Mouse (Mus musculus) hindbrain, embryonic 14.5 days (tissue): ENCODE results near the gene Defb10. TPM values are rescaled to one million over a fixed set of nuclear protein-coding genes. Genes with fewer than 3 reads are reported as not detected.
A peak's percentile ranks its signal among the peaks of the same experiment; 100 is the strongest.
"Not testable (repeated sequence)": the region's sequence is repeated elsewhere in the genome, so short reads cannot be mapped to it uniquely, and the experiment has no call there.

Experiments
- ATAC-seq: fragments of 200-750 bp; cut with Nextera tagmentation; 2 replicates; pipeline ENCODE4 v1.8.0; 2017; ENCODE audit warnings: moderate number of reproducible peaks, mild to moderate bottlenecking, moderate TSS enrichment, moderate library complexity; ENCODE audit not compliant: low FRiP score
- DNase-seq: peaks from one replicate; pipeline ENCODE4 v3.0.0-alpha.2; 2015; ENCODE audit warnings: low spot score
- H3K27ac ChIP-seq: fragments of 300-500 bp; sonication (generic); 2 replicates; pipeline ENCODE4 v1.5.1; 2014; ENCODE audit warnings: mild to moderate bottlenecking, moderate library complexity
- H3K27me3 ChIP-seq: fragments of 300-500 bp; sonication (generic); 2 replicates; pipeline ENCODE4 v1.6.1; 2014; ENCODE audit warnings: mild to moderate bottlenecking, low read length, mixed read lengths; ENCODE audit not compliant: control insufficient read depth, insufficient read depth
- H3K36me3 ChIP-seq: fragments of 300-500 bp; sonication (generic); replicated peaks from 2 replicates; pipeline ENCODE4 v1.6.1; 2014; ENCODE audit not compliant: control insufficient read depth, insufficient read depth
- H3K4me1 ChIP-seq: fragments of 300-500 bp; sonication (generic); replicated peaks from 2 replicates; pipeline ENCODE4 v1.6.1; 2014; ENCODE audit warnings: antibody characterized with exemption, low read length, mixed read lengths; ENCODE audit not compliant: control insufficient read depth, insufficient read depth
- H3K4me2 ChIP-seq: fragments of 300-500 bp; sonication (generic); replicated peaks from 2 replicates; pipeline ENCODE4 v1.6.1; 2014; ENCODE audit warnings: mild to moderate bottlenecking, moderate library complexity
- H3K4me3 ChIP-seq: fragments of 300-500 bp; sonication (generic); replicated peaks from 2 replicates; pipeline ENCODE4 v1.5.1; 2014; ENCODE audit warnings: mild to moderate bottlenecking, low read length
- H3K9ac ChIP-seq: fragments of 300-500 bp; sonication (generic); 2 replicates; pipeline ENCODE4 v1.6.1; 2014
- H3K9me3 ChIP-seq: fragments of 300-500 bp; sonication (generic); 2 replicates; pipeline ENCODE4 v1.6.1; 2016; ENCODE audit warnings: low read length; ENCODE audit not compliant: control insufficient read depth
- WGBS: fragments of 180-500 bp; shearing (Covaris S2); extraction: QIAGEN DNeasy Blood & Tissue Kit; methylation state at CpG from one replicate; pipeline ENCODE4 v1.1.7; 2014; 5-methylcytosine and 5-hydroxymethylcytosine counted together
- polyA plus RNA-seq: library from polyadenylated mRNA; unstranded; fragments of >200 nt; fragmentation: Nextera tagmentation; extraction: Ambion mirVana; gene quantifications from 2 replicates; pipeline ENCODE4 v1.2.1, GENCODE M21; 2014

The Defb10 gene
- polyA plus RNA-seq = 1.6 and 1.8 TPM in 2 replicates

- DNase-seq, H3K4me2 ChIP-seq, H3K27ac ChIP-seq, H3K4me3 ChIP-seq, H3K36me3 ChIP-seq, H3K9ac ChIP-seq, H3K9me3 ChIP-seq, H3K4me1 ChIP-seq, H3K27me3 ChIP-seq, ATAC-seq: not testable (repeated sequence)
- 32% methylated on average over 1 of the region's 1 CpGs for WGBS
These were observed at the start of gene Defb10 for GRCm38 (mm10) chr8:21858586-21858985. Defb10 (plus strand) TSS chr8:21858901.

GRCm38 (mm10) chr8:21885321-21885720 lies 26.6 kb downstream of the Defb10 start, which contains the start of gene Defb9:
Defb9 (minus strand) TSS chr8:21885421.
- not testable (repeated sequence) for H3K4me1 ChIP-seq, H3K36me3 ChIP-seq, H3K27ac ChIP-seq, H3K9me3 ChIP-seq, ATAC-seq, H3K9ac ChIP-seq, H3K27me3 ChIP-seq, H3K4me2 ChIP-seq, DNase-seq, H3K4me3 ChIP-seq

GRCm38 (mm10) chr8:21906290-21906689 lies 47.6 kb downstream of the Defb10 start, which contains the start of gene Defb11:
Defb11 (minus strand) TSS chr8:21906412.
- not testable (repeated sequence) for H3K27me3 ChIP-seq, H3K4me1 ChIP-seq, DNase-seq, H3K4me2 ChIP-seq, H3K4me3 ChIP-seq, H3K27ac ChIP-seq, H3K36me3 ChIP-seq, H3K9me3 ChIP-seq, H3K9ac ChIP-seq
- peak; percentile 24; the same call in 1 of the 2 replicates for ATAC-seq

Other genes with a start within 250 kb of the Defb10 start
- not detected in 2 replicates for gene Defa26, start 240.7 kb upstream of the Defb10 start, polyA plus RNA-seq
- not detected in 2 replicates for gene Defa17, start 203.1 kb upstream of the Defb10 start, polyA plus RNA-seq
- not detected in 2 replicates for gene Defa34, start 193.1 kb upstream of the Defb10 start, polyA plus RNA-seq
- not detected in 2 replicates for gene AY761184, start 155.3 kb upstream of the Defb10 start, polyA plus RNA-seq
- gene Defa24, start 124.4 kb upstream of the Defb10 start, polyA plus RNA-seq = not detected in 2 replicates
- gene Defb50, start 35.4 kb upstream of the Defb10 start, polyA plus RNA-seq = not detected in 2 replicates
- 0.86 TPM in 1 of 2 replicates, not detected in the other for gene Defb2, start 19.0 kb upstream of the Defb10 start, polyA plus RNA-seq
- gene Defb9, start 26.5 kb downstream of the Defb10 start, polyA plus RNA-seq = 2.1 and 3.7 TPM in 2 replicates
- gene Defb11, start 47.5 kb downstream of the Defb10 start, polyA plus RNA-seq = 31.1 and 57.9 TPM in 2 replicates
- not detected in 2 replicates for gene Defb15, start 73.8 kb downstream of the Defb10 start, polyA plus RNA-seq
- gene Defb35, start 79.5 kb downstream of the Defb10 start, polyA plus RNA-seq = not detected in 2 replicates
- not detected in 2 replicates for gene Defb13, start 87.9 kb downstream of the Defb10 start, polyA plus RNA-seq
- gene Fam90a1a, start 99.8 kb downstream of the Defb10 start, polyA plus RNA-seq = not detected in 2 replicates
- not detected in 2 replicates for gene Ccdc70, start 110.9 kb downstream of the Defb10 start, polyA plus RNA-seq
- gene Atp7b, start 201.4 kb downstream of the Defb10 start, polyA plus RNA-seq = 1.9 and 2.0 TPM in 2 replicates
- gene Alg11, start 201.8 kb downstream of the Defb10 start, polyA plus RNA-seq = 34.1 and 41.6 TPM in 2 replicates